Mouse (Mus musculus): Measurements from ENCODE around the gene Serpinb6b.
A peak's percentile ranks its signal among the peaks of the same experiment; 100 is the strongest.

The Serpinb6b gene

GRCm38 (mm10) chr13:32993894-32994242 is 28.9 kb downstream of the Serpinb6b start:
- TF ChIP-seq CTCF (conservative IDR thresholded peaks at IDR 0.05; ENCODE audit: low read length) (no peak), POU5F1 (IDR thresholded peaks at IDR 0.05; ENCODE audit: borderline replicate concordance, low read length) (no peak), NANOG (IDR thresholded peaks at IDR 0.05; ENCODE audit: borderline replicate concordance, low read length) (no peak)
- H3K27me3 ChIP-seq (ENCODE audit: insufficient read depth, low read length): no peaks in the 10 kb centered on the region
- H3K4me1 ChIP-seq (replicated peaks; ENCODE audit: low read depth, low read length): peaks cover 7% of the 10 kb centered on the region; the same call in 1 of the 2 replicates
- no peaks in the 10 kb centered on the region for H3K36me3 ChIP-seq (ENCODE audit: insufficient read depth, low read length)
- H3K4me3 ChIP-seq (replicated peaks; ENCODE audit: low read length): no peak overlapping the region
- no peaks in the 10 kb centered on the region for H3K9me3 ChIP-seq (ENCODE audit: low read length)

- H3K4me1 ChIP-seq (replicated peaks; ENCODE audit: low read depth, low read length): peaks cover 7% of the 10 kb centered on the region; the same call in 1 of the 2 replicates
- H3K9me3 ChIP-seq (ENCODE audit: low read length): no peaks in the 10 kb centered on the region
These were observed 30.0 kb downstream of the Serpinb6b start for GRCm38 (mm10) chr13:32995051-32995450.

GRCm38 (mm10) chr13:33001341-33001740 is 36.3 kb downstream of the Serpinb6b start:
- no peak overlapping the region for H3K4me3 ChIP-seq (replicated peaks; ENCODE audit: low read length)
- no peak for TF ChIP-seq NANOG (IDR thresholded peaks at IDR 0.05; ENCODE audit: borderline replicate concordance, low read length)
- no peak for TF ChIP-seq CTCF (conservative IDR thresholded peaks at IDR 0.05; ENCODE audit: low read length)
- no peak for TF ChIP-seq POU5F1 (IDR thresholded peaks at IDR 0.05; ENCODE audit: borderline replicate concordance, low read length)
- no peaks in the 10 kb centered on the region for H3K27me3 ChIP-seq (ENCODE audit: insufficient read depth, low read length)
- H3K4me1 ChIP-seq (replicated peaks; ENCODE audit: low read depth, low read length): peaks cover 30% of the 10 kb centered on the region
- no peaks in the 10 kb centered on the region for H3K9me3 ChIP-seq (ENCODE audit: low read length)
- no peaks in the 10 kb centered on the region for H3K36me3 ChIP-seq (ENCODE audit: insufficient read depth, low read length)

More at GRCm38 (mm10) chr13:32995051-32995450, 30.0 kb downstream of the Serpinb6b start:
- H3K27me3 ChIP-seq (ENCODE audit: insufficient read depth, low read length): no peaks in the 10 kb centered on the region
- TF ChIP-seq POU5F1 (IDR thresholded peaks at IDR 0.05; ENCODE audit: borderline replicate concordance, low read length): no peak
- no peak for TF ChIP-seq CTCF (conservative IDR thresholded peaks at IDR 0.05; ENCODE audit: low read length)
- no peak for TF ChIP-seq NANOG (IDR thresholded peaks at IDR 0.05; ENCODE audit: borderline replicate concordance, low read length)
- H3K36me3 ChIP-seq (ENCODE audit: insufficient read depth, low read length): no peaks in the 10 kb centered on the region
- H3K4me3 ChIP-seq (replicated peaks; ENCODE audit: low read length): no peak overlapping the region

GRCm38 (mm10) chr13:33002950-33003349 is 37.9 kb downstream of the Serpinb6b start, which contains the start of gene Serpinb9:
Gene Serpinb9, plus strand, starts transcription at chr13:33003250.
- no peak within 1 kb of the TSS for H3K4me3 ChIP-seq (replicated peaks; ENCODE audit: low read length)
- no peaks in the 10 kb centered on the region for H3K27me3 ChIP-seq (ENCODE audit: insufficient read depth, low read length)
- no peaks in the 10 kb centered on the region for H3K36me3 ChIP-seq (ENCODE audit: insufficient read depth, low read length)
- H3K9me3 ChIP-seq (ENCODE audit: low read length): no peaks in the 10 kb centered on the region
- TF ChIP-seq NANOG (IDR thresholded peaks at IDR 0.05; ENCODE audit: borderline replicate concordance, low read length) (no peak), POU5F1 (IDR thresholded peaks at IDR 0.05; ENCODE audit: borderline replicate concordance, low read length) (no peak), CTCF (conservative IDR thresholded peaks at IDR 0.05; ENCODE audit: low read length) (no peak)
- H3K4me1 ChIP-seq (replicated peaks; ENCODE audit: low read depth, low read length): peaks cover 30% of the 10 kb centered on the region

- peaks cover 30% of the 10 kb centered on the region for H3K4me1 ChIP-seq (replicated peaks; ENCODE audit: low read depth, low read length)
- H3K4me3 ChIP-seq (replicated peaks; ENCODE audit: low read length): 0 out of 2 replicates have a peak overlapping the region, but pooled peaks have one; percentile 29
- H3K36me3 ChIP-seq (ENCODE audit: insufficient read depth, low read length): no peaks in the 10 kb centered on the region
- H3K9me3 ChIP-seq (ENCODE audit: low read length): no peaks in the 10 kb centered on the region
- no peak for TF ChIP-seq POU5F1 (IDR thresholded peaks at IDR 0.05; ENCODE audit: borderline replicate concordance, low read length)
- no peak for TF ChIP-seq CTCF (conservative IDR thresholded peaks at IDR 0.05; ENCODE audit: low read length)
- no peak for TF ChIP-seq NANOG (IDR thresholded peaks at IDR 0.05; ENCODE audit: borderline replicate concordance, low read length)
- H3K27me3 ChIP-seq (ENCODE audit: insufficient read depth, low read length): no peaks in the 10 kb centered on the region
These were observed 38.8 kb downstream of the Serpinb6b start for GRCm38 (mm10) chr13:33003523-33004413.

- peaks cover 30% of the 10 kb centered on the region for H3K4me1 ChIP-seq (replicated peaks; ENCODE audit: low read depth, low read length)
- H3K36me3 ChIP-seq (ENCODE audit: insufficient read depth, low read length): no peaks in the 10 kb centered on the region
- H3K27me3 ChIP-seq (ENCODE audit: insufficient read depth, low read length): no peaks in the 10 kb centered on the region
- TF ChIP-seq CTCF (conservative IDR thresholded peaks at IDR 0.05; ENCODE audit: low read length) (peak; percentile 57), NANOG (IDR thresholded peaks at IDR 0.05; ENCODE audit: borderline replicate concordance, low read length) (no peak), POU5F1 (IDR thresholded peaks at IDR 0.05; ENCODE audit: borderline replicate concordance, low read length) (no peak)
- peak overlapping the region; percentile 29; the same call in 1 of the 2 replicates for H3K4me3 ChIP-seq (replicated peaks; ENCODE audit: low read length)
- no peaks in the 10 kb centered on the region for H3K9me3 ChIP-seq (ENCODE audit: low read length)
These were observed 39.6 kb downstream of the Serpinb6b start for GRCm38 (mm10) chr13:33004414-33005105.

GRCm38 (mm10) chr13:33005501-33006075 is 40.6 kb downstream of the Serpinb6b start:
- Histone ChIP-seq H3K27me3 (ENCODE audit: insufficient read depth, low read length) (no peaks in the 10 kb centered on the region), H3K36me3 (ENCODE audit: insufficient read depth, low read length) (no peaks in the 10 kb centered on the region), H3K4me3 (replicated peaks; ENCODE audit: low read length) (no peak overlapping the region), H3K9me3 (ENCODE audit: low read length) (no peaks in the 10 kb centered on the region), H3K4me1 (replicated peaks; ENCODE audit: low read depth, low read length) (peaks cover 30% of the 10 kb centered on the region)
- no peak for TF ChIP-seq POU5F1 (IDR thresholded peaks at IDR 0.05; ENCODE audit: borderline replicate concordance, low read length)
- TF ChIP-seq CTCF (conservative IDR thresholded peaks at IDR 0.05; ENCODE audit: low read length): no peak
- no peak for TF ChIP-seq NANOG (IDR thresholded peaks at IDR 0.05; ENCODE audit: borderline replicate concordance, low read length)

- Histone ChIP-seq H3K27me3 (ENCODE audit: insufficient read depth, low read length) (no peaks in the 10 kb centered on the region), H3K9me3 (ENCODE audit: low read length) (no peaks in the 10 kb centered on the region), H3K4me1 (replicated peaks; ENCODE audit: low read depth, low read length) (peaks cover 30% of the 10 kb centered on the region), H3K36me3 (ENCODE audit: insufficient read depth, low read length) (no peaks in the 10 kb centered on the region), H3K4me3 (replicated peaks; ENCODE audit: low read length) (no peak overlapping the region)
- TF ChIP-seq POU5F1 (IDR thresholded peaks at IDR 0.05; ENCODE audit: borderline replicate concordance, low read length): no peak
- TF ChIP-seq CTCF (conservative IDR thresholded peaks at IDR 0.05; ENCODE audit: low read length): no peak
- no peak for TF ChIP-seq NANOG (IDR thresholded peaks at IDR 0.05; ENCODE audit: borderline replicate concordance, low read length)
These were observed 41.5 kb downstream of the Serpinb6b start for GRCm38 (mm10) chr13:33006555-33006954.

All from E14TG2a.4 (cell line).